Mouse (Mus musculus): ENCODE data around the gene Stk4. TPM values are rescaled to one million over a fixed set of nuclear protein-coding genes. Genes with fewer than 3 reads are reported as not detected.

Gene Stk4
- polyA plus RNA-seq, 1 experiment, result 21.3 TPM

DNA sequence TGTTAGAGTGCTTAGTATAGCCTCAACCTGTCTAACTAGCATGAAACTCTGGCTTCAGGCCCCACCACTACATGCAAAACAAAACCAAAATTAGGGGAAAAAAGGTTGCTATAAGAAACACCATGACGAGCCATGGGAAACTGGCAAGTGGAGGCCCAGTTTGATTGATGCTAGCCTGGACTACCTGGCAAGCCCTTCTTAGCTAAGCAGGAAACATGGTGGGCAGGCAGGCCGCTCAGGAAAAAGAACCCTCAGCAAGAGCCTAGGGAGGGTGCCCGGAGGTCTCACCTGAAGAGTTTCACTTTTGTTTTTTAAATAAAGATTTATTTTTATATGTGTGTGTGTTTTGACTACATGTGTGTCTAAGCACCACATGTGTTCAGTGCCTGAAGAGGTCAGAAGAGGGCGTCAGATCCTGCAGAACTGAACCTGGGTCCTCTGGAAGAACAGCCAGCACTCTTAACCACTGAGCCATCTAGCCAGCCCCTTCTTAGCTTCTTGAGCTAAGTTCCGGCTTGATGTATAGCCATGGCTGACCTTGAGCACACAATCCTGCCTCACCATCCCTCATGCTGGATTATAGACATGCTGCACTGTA, 53.1 kb downstream of the Stk4 start:
- no peak for DNase-seq (ENCODE audit: extremely low spot score in 1 of 2, low spot score in 1 of 2)

DNA sequence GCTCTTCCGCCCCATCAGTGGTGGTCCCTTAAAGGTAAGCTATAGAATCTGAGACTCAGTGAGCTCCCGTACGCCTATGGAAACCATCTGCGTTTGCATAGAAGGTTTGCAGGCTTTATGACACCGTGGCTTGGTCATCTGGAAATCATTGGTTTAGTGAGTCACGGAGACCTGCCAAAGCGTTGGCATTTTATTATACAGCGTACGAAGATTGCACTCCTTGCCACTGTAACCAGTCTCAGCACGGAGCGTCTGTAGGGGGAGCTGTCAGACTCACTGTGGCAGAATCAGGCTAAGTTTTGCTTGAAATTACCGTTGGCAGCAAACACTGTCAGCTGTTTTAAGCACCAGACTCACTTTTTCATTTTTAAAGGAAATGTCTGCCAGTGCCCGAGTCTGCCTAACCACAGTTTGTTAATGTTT, 56.4 kb downstream of the Stk4 start:
- peak; percentile 69 to 87 for DNase-seq (ENCODE audit: extremely low spot score in 1 of 2, low spot score in 1 of 2)

DNA sequence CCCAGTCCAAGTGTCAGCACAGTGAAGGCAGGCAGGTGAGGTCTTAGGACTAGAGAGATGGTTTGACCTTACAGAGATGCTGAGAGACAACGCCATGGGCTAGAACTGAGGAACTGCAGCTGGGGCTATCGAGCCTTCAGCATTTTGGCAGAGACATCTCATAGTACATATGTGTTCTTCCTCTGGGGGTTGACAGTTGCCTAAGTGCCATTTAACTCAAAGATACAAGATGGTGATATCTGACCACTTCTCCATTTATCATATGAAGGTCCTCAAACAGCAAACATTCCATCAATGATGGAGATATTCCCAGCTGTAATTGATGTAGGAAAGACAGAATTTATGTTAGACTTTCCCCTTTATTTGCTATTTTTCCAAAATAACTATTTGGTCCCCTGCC, 57.2 kb downstream of the Stk4 start:
- DNase-seq (ENCODE audit: extremely low spot score in 1 of 2, low spot score in 1 of 2), result no peak

DNA sequence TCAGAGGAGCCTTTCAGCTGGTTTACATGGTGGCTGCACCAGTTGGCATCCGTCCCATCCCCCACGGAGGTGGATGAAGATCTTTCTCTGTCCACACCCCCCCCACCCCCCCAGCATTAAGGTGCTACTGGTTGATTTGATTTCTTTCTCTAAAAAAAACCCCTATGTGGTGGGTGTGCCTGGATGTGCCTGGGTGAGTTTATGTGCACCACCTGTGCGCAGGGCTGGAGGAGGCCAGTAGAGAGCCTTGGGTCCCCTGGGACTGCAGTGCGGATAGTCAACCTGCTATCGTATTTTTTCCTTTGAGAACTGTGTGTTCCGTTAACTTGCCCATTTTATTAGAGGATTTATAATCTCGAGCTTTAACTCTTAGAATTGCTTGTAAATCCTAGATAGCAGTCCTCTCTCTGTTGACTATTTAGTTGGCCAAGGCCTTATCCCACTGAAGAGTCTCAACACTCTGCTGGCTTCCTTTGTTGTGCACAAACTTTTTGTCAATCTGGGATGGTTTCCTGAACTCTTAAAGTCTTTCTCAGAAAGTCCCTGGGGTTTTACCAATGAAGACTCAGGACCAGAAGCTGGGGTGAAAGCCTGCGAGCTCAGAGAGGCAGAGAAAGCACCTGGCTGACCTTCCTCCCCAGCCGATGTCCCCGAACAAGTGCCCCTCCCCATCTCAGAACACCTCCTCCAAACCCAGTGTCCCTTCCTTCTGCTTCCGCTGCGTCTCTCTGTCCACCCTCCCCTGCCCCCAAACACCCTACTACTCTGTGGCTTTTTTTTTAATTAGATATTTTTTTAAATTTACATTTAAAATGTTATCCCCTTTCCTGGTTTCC, 58.7 kb downstream of the Stk4 start:
- no peak for DNase-seq (ENCODE audit: extremely low spot score in 1 of 2, low spot score in 1 of 2)

DNA sequence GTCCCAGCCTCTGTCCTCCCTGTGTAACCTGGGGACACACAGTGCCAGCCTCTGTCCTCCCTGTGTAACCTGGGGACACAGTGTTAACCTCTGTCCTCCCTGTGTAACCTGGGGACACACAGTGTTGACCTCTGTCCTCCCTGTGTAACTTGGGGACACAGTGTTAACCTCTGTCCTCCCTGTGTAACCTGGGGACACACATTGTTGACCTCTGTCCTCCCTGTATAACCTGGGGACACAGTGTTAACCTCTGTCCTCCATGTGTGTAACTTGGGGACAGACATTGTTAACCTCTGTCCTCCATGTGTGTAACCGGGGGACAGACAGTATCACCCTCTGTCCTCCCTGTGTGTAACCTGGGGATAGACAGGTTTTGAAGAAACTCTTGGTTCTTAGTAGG, 61.5 kb downstream of the Stk4 start:
- DNase-seq (ENCODE audit: extremely low spot score in 1 of 2, low spot score in 1 of 2), result no peak

DNA sequence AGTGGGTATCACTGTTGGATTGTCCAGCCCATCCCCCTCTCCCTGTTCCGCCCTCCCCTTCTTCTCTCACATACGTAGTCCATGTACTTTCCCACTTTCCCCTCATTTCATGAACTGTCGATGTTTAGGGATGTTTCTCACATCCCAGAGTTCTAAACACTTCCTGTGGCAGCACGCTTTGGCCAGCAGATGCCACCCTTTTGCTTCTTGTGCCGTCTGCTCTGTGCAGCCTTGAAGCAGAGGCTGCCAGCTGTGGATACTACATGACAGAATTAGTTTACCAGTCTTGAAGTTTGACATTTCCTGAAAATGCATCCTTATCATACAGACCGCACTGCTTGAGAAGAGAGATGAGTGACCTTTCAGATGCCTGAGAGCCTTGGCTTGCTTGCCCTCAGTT, 64.4 kb downstream of the Stk4 start:
- DNase-seq (ENCODE audit: extremely low spot score in 1 of 2, low spot score in 1 of 2), result peak in 1 of 2 experiments; percentile 62

DNA sequence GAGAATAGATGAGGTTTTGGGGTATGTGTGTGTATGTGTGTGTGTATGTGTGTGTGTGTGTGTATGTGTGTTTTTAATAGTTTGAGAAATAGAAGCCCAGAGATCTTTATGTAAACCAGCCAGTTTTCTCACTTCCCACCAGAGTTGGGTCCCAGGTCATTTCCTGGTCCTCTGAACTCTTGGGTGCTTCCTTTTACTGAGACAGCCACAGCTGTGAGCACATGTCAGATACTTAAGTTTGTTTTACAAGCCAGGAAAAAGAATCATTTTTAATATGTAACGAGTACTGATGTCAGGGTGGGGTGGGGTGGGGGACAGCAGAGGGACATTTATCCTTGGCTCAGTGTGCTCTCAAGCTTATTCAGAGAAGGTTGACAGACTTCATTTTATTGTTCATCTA, 65.2 kb downstream of the Stk4 start:
- no peak for DNase-seq (ENCODE audit: extremely low spot score in 1 of 2, low spot score in 1 of 2)

DNA sequence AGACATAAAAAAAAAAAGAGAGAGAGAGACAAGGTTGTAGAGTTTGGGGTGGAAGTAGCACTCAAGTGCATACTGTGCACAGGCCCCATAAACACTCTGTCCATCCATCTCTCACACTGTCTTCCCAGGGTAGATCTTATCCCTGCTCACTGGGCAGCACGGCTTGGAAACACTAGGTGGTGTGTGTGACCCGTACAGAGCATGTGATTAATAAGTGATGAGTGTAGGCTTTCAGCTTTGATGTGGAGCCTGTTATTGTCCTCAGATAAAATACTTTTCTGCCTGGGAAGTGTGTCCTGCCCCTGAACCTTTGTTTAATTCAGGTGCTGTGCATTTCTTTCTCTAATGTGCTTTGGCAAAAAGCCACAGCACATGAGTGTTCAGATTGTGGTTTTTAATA, 66.3 kb downstream of the Stk4 start:
- DNase-seq (ENCODE audit: extremely low spot score in 1 of 2, low spot score in 1 of 2), result no peak

DNA sequence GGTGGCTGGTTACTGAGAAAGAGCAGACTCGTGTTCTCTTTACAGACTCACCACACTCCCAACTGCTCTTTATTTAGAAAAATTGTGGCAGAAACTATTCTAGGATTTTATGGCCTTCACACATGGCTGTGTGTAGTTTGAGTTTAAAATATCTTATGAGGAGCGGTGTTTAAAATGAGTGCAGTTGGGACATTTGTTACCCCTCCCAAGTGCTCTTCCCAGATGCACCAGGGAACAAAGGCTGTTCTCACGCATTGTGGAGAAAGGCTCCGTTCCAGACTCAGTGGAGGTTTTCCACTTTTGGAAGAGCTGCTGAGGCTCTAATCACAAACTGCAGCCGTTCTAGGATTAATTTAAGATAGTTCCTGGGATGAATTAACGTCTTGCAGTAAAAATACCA, 67.6 kb downstream of the Stk4 start:
- DNase-seq (ENCODE audit: extremely low spot score in 1 of 2, low spot score in 1 of 2), result peak; percentile 36 to 51

DNA sequence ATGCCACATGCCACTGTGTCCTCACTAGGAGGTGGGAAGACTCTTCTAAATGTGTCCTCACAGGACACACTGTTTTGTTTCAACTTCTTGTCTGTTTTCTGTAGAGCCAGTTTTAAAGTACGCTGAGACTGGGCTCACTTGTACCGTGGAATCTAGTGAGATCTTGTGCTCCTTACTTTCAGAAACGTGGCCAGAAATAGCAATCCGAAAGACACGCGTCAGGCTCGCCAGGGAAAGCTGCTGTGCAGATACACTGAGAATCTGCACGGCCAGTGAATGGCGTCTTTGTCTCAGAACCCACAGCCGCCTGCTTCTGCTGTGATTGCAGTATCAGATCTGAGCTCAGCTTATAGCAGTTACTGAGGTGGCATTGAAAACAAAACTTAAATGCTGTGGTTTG, 71.9 kb downstream of the Stk4 start:
- peak in 1 of 2 experiments; percentile 68 for DNase-seq (ENCODE audit: extremely low spot score in 1 of 2, low spot score in 1 of 2)

DNA sequence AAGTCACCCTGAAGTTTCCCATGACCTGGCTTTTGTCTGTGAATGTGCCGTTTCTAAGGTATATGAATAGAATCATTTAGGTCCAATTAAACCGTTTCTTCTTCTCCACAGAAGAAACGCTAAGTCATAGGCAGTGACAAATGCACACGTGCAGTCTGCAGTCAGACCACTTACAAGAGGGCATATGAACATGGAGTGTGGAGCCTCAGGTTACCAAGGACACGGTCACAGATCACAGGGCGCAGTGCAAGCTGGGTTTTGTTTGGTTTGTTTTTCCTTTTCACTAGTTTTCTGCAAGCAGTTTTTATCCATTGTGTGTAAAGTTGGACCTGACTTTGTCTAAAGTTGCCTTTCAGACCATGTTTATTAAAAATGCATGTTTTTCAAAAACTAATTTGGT, 73.9 kb downstream of the Stk4 start:
- no peak for DNase-seq (ENCODE audit: extremely low spot score in 1 of 2, low spot score in 1 of 2)

DNA sequence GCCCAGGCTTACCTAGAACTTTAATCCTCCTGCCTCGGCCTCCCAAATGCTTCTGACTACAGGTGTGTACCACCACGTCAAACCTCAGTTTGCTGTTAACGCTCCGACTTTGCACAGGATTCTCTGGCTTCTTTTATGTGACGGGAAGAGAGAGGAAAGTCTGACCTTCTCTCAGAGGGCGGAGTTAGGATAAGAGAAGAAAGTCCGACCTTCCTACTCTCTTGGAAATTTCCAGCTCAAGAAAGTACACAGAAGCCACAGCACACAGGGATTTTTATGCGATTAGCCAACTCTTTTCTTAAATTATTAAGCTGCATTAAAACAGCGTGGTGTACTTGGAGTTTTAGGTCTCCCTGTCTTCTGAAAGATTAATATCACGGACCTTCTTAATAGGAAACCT, 74.4 kb downstream of the Stk4 start:
- DNase-seq (ENCODE audit: extremely low spot score in 1 of 2, low spot score in 1 of 2), result no peak

DNA sequence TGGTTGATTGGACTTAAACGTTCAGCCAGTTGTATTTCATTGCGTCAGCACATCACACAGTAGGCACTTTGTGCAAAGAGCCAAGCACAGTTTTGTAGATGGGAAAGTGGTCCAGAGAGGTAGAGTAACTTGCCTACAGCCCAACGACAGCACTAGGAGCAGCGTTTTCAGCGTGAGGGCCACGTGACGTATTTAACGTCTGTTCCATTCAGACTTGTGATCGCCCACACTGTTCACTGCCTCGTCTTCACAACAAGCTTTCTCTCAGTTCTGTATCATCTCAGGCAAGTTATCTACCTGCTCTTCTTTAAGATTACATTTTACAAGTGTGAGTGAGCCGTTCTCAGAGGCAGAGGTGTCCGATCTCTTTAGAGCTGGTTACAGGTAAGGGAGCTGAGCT, 76.4 kb downstream of the Stk4 start:
- peak in 1 of 2 experiments; percentile 50 for DNase-seq (ENCODE audit: extremely low spot score in 1 of 2, low spot score in 1 of 2)

DNA sequence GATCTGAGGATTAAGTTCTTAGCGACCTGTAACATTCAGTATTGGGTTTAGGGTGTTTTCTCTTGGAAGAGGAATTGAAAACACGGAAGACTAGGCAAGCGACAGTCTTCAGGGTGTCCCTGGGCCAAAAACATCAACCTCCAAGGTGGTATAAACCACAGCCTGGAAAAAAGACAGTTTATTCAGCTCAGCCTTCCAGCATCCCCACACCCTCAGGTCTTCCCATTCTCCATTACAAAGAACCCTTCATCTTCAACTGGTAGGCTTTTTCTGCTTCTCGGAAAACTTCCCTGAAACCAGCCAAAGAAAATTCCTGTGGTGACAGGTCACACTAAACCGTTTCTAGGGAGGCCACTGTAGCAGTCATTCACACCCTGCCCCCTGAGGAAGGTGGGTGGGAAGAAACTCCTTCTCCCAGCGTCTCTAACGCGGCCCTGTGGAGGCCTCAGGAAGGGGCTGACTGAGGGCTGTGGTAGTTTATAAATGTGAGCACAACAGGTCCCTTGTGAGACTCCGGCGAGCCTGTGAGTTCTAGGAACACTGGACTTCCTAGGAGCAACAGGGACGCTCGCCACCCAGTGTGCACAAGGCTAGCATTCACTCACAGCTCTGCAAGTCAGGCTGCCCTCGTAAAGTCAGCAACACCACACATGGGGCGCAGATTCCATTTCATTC, 80.1 kb downstream of the Stk4 start:
- DNase-seq (ENCODE audit: extremely low spot score in 1 of 2, low spot score in 1 of 2), result no peak

DNA sequence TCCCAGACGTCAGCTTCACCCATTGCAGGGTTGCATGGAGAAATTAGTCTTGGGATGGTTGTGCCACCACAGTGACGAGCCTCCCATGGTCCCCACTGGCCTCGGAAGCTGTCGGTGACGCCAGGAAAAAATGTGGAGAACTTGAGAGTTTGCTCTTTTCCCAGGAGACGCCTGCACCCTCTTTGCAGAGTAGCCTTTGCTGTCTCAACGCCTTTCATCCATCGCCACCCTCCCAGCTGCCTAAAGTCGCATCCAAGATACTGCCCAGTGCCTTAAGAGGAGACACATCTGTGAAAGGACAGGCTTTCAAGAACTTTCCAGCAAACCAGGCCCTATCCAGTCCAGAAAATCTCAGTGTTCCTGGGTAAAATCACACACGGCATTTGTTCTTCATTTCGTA, 82.2 kb downstream of the Stk4 start:
- no peak for DNase-seq (ENCODE audit: extremely low spot score in 1 of 2, low spot score in 1 of 2)

DNA sequence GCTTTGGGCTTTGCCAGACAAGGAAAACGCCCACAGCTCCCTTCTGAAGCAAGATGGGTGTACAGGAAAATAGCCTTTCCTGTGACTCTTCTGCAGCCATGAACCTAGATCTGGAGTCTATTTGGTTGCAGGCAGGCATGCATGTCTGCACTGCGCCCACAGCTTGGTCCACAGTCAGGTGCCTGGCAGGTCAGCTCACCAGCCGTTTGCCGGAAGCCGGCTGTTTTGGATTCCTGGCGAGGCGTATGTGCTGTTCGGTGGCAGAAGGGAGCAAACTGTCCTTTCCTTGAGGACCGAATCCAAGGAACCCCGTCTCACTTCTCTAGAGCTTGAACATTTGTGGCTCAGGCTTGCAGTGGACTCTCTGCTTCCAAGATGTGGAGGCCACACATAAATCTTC, 83.9 kb downstream of the Stk4 start:
- no peak for DNase-seq (ENCODE audit: extremely low spot score in 1 of 2, low spot score in 1 of 2)

DNA sequence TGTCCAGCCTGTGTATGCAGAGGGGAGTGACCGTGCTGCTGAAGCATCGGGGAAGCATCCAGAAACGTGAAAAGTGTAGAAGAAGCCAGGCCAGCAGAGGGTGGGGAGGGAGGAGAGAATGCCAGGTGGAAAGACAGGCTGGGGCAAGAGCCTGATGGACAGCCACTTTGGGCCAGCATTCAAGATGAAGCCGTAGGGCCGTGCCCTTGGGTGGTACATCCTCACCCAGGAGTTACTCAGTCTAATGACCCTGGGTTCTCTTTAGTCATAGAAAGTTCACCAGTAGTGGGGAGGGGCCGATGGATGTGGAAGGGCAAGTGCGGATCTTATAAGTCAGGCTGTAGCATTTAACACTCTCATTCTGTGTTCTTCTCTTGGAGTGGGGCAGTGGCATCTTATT, 86.0 kb downstream of the Stk4 start:
- DNase-seq (ENCODE audit: extremely low spot score in 1 of 2, low spot score in 1 of 2), result no peak

DNA sequence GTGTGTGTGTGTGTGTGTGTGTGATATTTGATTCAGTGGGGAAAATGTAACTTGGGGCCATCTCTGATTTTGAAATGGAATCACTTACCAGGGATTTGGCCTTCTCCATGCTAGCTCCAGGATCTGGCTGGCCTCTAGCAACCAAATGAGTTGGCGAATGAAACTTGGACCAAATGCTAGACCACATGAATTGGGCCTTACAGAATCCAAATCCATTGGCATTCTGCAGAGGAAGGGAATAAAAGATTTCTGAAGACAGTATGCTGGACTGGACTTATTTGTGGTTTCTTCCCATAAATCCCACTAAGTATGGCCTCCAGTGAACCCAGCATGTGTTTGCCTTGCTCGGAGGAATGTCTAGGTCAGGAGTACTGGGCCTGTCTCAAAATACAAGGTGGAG, 88.7 kb downstream of the Stk4 start:
- no peak for DNase-seq (ENCODE audit: extremely low spot score in 1 of 2, low spot score in 1 of 2)

DNA sequence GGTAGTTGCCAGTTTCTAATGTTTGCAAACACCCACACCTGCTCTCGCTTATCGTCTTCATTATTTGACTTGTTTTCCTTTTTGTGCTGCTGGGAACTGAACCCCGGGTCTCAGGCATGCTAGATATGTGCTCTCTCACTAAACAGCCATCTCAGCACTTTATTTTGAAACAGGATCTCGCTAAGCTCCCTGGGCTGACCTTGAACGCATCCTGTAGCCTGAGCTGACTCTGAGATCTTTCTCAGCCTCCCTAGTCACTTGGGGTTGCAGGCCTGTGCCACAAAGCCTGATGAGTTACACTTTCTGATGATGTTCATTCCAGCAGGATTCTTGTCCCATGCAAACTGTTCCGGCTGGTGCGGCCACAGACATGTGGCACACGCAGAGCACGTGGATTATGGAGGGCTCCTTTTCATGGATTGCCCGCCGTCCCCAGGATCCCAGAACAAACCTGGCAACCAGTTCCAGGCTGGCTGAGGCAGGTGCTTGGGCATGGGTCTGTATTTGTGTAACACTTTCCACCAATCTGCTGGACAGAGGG, 91.5 kb downstream of the Stk4 start:
- DNase-seq (ENCODE audit: extremely low spot score in 1 of 2, low spot score in 1 of 2), result no peak

DNA sequence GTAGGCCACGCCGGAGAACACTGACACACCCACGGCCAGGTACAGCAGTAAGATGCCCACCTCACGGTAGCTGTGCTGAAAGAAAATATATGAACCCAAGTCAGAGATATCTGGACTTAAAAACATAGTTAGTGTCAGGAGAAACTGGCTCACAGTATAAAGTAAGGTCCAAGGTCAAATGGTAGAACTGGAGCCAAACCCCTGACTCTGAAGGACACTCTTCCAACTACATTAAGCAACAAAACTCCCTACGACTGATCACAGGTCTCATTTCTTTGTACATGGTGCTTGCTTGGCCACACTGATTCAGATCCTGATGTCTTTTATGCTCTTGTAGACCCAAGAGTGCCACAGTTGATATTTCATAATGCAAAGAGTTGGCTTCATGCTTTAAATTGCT, 94.8 kb downstream of the Stk4 start:
- no peak for DNase-seq (ENCODE audit: extremely low spot score in 1 of 2, low spot score in 1 of 2)

DNA sequence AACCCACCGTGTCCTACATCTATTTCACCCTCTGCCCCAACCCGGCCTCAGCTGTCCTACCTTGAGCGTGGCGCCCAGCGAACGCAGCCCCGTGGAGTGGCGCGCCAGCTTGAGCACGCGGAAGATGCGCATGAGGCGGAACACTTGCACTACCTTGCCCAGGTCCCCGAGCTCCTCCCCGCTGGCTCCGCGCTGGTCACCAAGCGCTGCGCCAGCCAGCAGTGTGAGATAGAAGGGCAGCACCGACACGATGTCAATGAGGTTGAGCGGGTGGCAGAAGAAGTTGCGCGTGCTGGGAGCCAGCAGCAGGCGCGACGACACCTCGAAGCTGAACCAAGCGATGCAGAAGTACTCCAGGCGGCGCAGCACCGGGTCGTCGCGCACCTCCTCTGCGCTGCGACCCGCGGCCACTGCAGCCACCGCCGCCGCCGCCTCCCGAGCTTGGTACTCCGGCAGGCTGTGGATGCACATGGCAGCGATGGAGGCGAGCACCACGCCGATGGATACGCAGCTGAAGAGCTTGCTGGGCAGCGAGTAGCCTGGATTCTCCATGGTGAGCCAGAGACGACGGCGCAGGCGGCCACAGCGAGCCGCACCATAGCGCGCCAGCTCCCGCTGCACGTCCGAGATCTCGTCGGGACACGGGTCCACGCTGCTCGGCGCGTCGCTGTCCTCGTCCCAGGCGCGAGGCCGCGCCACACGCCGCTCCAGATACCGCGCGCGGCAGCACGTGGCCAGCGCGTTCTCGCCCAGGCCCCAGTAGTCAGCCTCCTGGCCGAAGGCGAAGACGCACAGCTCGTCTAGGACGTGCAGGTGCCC, 97.8 kb downstream of the Stk4 start:
- no peak for DNase-seq (ENCODE audit: extremely low spot score in 1 of 2, low spot score in 1 of 2)

Data from frontal cortex, adult 2 months (tissue).